Mouse (Mus musculus) olfactory bulb, adult 2 months (tissue): ENCODE measurements around the gene Klk1b11. TPM values are rescaled to one million over a fixed set of nuclear protein-coding genes. Genes with fewer than 3 reads are reported as not detected.

Experiments used
- H3K27ac ChIP-seq: fragments of 200-500 bp; 2 replicates; pipeline ENCODE4 v1.5.1; 2012; ENCODE audit warnings: low read depth, low read length; ENCODE audit not compliant: insufficient read depth
- H3K4me1 ChIP-seq: fragments of 200-500 bp; 2 replicates; pipeline ENCODE4 v1.6.1; 2012; ENCODE audit warnings: low read length; ENCODE audit not compliant: control insufficient read depth, insufficient read depth
- H3K4me3 ChIP-seq: fragments of 200-500 bp; 2 replicates; pipeline ENCODE4 v1.5.1; 2012; ENCODE audit warnings: mild to moderate bottlenecking, low read depth, low read length, moderate library complexity; ENCODE audit not compliant: insufficient read depth
- CTCF ChIP-seq: fragments of 200-500 bp; IDR thresholded peaks from 2 replicates; pipeline ENCODE4 v1.5.1; 2012; ENCODE audit warnings: low read depth, mild to moderate bottlenecking, low read length, moderate library complexity; ENCODE audit not compliant: insufficient read depth
- POLR2A ChIP-seq: fragments of 200-500 bp; IDR thresholded peaks from 2 replicates; pipeline ENCODE4 v1.6.1; 2012; ENCODE audit warnings: mild to moderate bottlenecking, low read depth, low read length, moderate library complexity; ENCODE audit not compliant: insufficient read depth
- WGBS: fragments of 180-500 bp; shearing (Covaris S2); methylation state at CpG from one replicate; pipeline ENCODE4 v1.1.7; 2018; 5-methylcytosine and 5-hydroxymethylcytosine counted together
- polyA plus RNA-seq: library from polyadenylated mRNA; stranded (reverse); fragments of >200 nt; gene quantifications from 2 replicates; pipeline ENCODE4 v1.2.4, GENCODE M21; 2012; ENCODE audit warnings: low replicate concordance; ENCODE audit not compliant: missing spikeins, insufficient read depth, insufficient read length

Gene Klk1b11
- polyA plus RNA-seq, 1 experiment: not detected

- TF ChIP-seq POLR2A (no peak), CTCF (no peak)
- 89% methylated on average over 5 of the region's 5 CpGs for WGBS
- H3K4me1 ChIP-seq: no peaks in the 10 kb centered on the region
Observed at GRCm38 (mm10) chr7:44015071-44015470, 19.4 kb downstream of the Klk1b11 start.

More at GRCm38 (mm10) chr7:44015071-44015470, 19.4 kb downstream of the Klk1b11 start:
- no peak overlapping the region for H3K4me3 ChIP-seq
- no peak overlapping the region for H3K27ac ChIP-seq

Other genes with a start within 250 kb of the Klk1b11 start
- gene Klk12, start 227.0 kb upstream of the Klk1b11 start, polyA plus RNA-seq: not detected in 2 replicates
- gene Klk11, start 221.3 kb upstream of the Klk1b11 start, polyA plus RNA-seq: not detected in 2 replicates
- not detected in 2 replicates for gene Klk10, start 214.8 kb upstream of the Klk1b11 start, polyA plus RNA-seq
- not detected in 2 replicates for gene Klk9, start 204.0 kb upstream of the Klk1b11 start, polyA plus RNA-seq
- gene Klk8, start 198.3 kb upstream of the Klk1b11 start, polyA plus RNA-seq: not detected in 2 replicates
- not detected in 2 replicates for gene Klk7, start 184.6 kb upstream of the Klk1b11 start, polyA plus RNA-seq
- gene Klk6, start 171.4 kb upstream of the Klk1b11 start, polyA plus RNA-seq: not detected in 2 replicates
- not detected in 2 replicates for gene Klk5, start 153.9 kb upstream of the Klk1b11 start, polyA plus RNA-seq
- not detected in 2 replicates for gene Klk4, start 114.7 kb upstream of the Klk1b11 start, polyA plus RNA-seq
- gene Klk15, start 62.1 kb upstream of the Klk1b11 start, polyA plus RNA-seq: not detected in 2 replicates
- gene Klk1b8, start 45.2 kb upstream of the Klk1b11 start, polyA plus RNA-seq: not detected in 2 replicates
- gene Klk1b1, start 29.1 kb upstream of the Klk1b11 start, polyA plus RNA-seq: not detected in 2 replicates
- gene Klk1b9, start 19.8 kb upstream of the Klk1b11 start, polyA plus RNA-seq: not detected in 2 replicates
- not detected in 2 replicates for gene Klk1b26, start 16.3 kb downstream of the Klk1b11 start, polyA plus RNA-seq
- not detected in 2 replicates for gene Klk1b27, start 56.4 kb downstream of the Klk1b11 start, polyA plus RNA-seq
- not detected in 2 replicates for gene Klk1b21, start 106.5 kb downstream of the Klk1b11 start, polyA plus RNA-seq
- not detected in 2 replicates for gene Klk1b22, start 116.8 kb downstream of the Klk1b11 start, polyA plus RNA-seq
- not detected in 2 replicates for gene Klk1b16, start 140.9 kb downstream of the Klk1b11 start, polyA plus RNA-seq
- not detected in 2 replicates for gene Klk1b24, start 192.4 kb downstream of the Klk1b11 start, polyA plus RNA-seq
- not detected in 2 replicates for gene Klk1b3, start 202.3 kb downstream of the Klk1b11 start, polyA plus RNA-seq
- not detected in 2 replicates for gene Klk1b4, start 211.6 kb downstream of the Klk1b11 start, polyA plus RNA-seq
- not detected in 2 replicates for gene Klk1b5, start 220.1 kb downstream of the Klk1b11 start, polyA plus RNA-seq
- gene Klk1, start 229.5 kb downstream of the Klk1b11 start, polyA plus RNA-seq: not detected in 2 replicates
- not detected in 2 replicates for gene Gm36864, start 240.3 kb downstream of the Klk1b11 start, polyA plus RNA-seq